Mouse (Mus musculus): ENCODE measurements around the gene Hyal1.
"Not testable (repeated sequence)": the region's sequence is repeated elsewhere in the genome, so short reads cannot be mapped to it uniquely, and the experiment has no call there.

Hyal1 gene

GRCm38 (mm10) chr9:107550491-107551116, 26.1 kb upstream of the Hyal1 start:
- no peak for DNase-seq (ENCODE audit: low spot score in 2 of 2)

DNA sequence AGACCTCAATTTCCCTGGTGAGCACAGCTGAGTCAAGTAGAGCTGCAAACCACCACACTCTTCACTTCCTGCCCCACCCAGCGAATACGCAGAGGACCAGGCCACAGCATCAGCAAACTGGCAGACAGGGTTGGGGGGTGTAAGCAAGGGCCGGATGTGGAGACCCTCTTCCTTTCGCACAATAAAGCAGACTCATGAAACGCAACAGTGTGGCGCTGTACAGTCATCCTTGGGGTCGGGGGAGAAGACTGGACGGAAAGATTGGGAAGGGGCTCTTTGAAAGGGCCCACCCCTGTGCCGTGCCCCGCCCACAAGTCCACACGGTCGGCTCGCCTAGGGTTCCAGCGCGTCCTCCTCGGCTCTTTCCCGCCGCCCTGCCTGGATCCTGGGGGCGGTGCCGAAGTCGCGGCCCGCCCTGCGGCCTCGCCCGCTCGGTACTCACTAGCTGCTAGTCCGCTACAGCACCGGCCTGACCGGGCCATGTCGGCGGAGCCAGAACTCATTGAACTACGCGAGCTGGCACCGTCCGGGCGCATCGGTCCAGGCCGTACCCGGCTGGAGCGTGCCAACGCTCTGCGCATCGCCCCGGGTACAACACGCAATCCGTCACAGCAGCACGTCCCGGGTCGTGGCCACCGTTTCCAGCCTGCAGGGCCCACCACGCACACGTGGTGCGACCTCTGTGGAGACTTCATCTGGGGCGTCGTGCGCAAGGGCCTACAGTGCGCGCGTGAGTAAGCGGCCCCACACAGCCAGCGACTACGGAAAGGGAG, 25.4 kb upstream of the Hyal1 start, which contains the start of gene Rassf1:
TSS of gene Rassf1 (plus strand) at position 439 of the 773 bp plus-strand sequence.
- peak; percentile 66 to 86 for DNase-seq (ENCODE audit: low spot score in 2 of 2)

DNA sequence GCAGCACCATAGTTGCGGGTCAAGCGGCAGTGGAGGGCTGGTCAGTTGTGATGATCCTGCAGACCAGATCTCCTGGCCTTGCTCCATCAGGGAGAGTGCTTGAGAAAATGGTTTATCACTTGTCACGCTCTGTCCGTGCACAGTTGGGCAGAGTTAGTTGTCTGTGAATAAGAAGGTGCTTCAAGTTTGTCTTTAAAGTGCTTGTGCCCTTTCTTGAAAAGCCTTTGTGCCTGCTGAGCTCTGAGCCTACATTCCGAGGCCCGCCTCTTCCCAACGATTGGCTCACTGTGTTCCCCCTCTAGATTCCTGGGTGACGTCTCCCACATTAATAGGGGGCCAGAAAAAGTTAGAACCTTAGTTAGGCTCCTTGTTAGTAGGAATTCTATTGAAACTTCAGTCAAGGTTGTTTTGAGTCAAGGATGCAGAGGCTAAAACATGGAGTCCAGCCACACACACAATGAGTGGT, 24.8 kb upstream of the Hyal1 start:
- DNase-seq (ENCODE audit: low spot score in 2 of 2): no peak

GRCm38 (mm10) chr9:107552690-107553393, 23.9 kb upstream of the Hyal1 start:
- no peak for DNase-seq (ENCODE audit: low spot score in 2 of 2)

- peak in 1 of 2 experiments; percentile 81 for DNase-seq (ENCODE audit: low spot score in 2 of 2)
Measured at GRCm38 (mm10) chr9:107553541-107554318, 23.0 kb upstream of the Hyal1 start.

DNA sequence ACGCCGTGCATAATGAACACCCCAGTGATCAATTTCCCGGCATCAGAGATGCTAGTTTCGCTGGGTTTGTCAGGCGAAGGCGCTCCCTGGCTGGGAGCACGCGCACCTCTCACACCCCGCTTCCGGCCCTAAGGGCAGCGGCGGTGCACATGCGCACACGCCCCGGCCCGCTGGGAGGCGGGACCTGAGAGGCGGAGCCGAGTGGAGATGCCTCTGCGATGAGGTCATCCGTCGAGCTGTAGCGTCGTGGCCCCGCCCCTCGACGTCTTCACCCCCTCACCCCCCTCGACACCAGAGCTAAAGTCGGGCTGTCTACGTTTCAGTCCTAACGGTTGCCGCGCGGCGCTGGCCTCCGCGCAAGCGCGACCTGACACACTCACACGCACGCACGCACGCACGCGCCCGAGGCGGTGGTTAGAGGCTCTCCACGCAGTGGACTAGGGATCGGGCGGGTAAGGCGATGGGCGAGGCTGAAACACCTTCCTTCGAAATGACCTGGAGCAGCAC, 22.4 kb upstream of the Hyal1 start:
- peak; percentile 95 to 96 for DNase-seq (ENCODE audit: low spot score in 2 of 2)

DNA sequence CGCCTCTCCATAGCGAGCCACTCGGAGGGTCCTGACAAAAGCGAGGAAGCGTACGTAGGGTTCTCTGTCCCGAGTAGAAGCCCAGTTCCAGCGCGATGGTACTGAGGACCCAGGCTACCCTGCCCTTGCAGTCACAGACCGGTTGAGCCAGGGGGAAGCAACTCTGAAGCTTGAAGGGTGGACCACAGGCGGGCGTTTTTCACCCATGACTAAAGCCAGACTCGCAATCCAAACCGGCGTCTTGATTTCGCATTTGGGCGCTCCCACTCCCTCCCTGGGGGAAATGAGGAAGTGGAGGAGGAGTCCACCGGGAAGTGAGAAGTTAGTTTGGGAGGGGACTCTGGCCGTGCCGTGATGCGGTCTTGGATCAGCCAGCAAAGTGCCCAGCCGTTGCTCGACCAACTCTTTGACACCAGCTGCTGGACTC, 21.7 kb upstream of the Hyal1 start:
- DNase-seq (ENCODE audit: low spot score in 2 of 2): peak in 1 of 2 experiments; percentile 55

DNA sequence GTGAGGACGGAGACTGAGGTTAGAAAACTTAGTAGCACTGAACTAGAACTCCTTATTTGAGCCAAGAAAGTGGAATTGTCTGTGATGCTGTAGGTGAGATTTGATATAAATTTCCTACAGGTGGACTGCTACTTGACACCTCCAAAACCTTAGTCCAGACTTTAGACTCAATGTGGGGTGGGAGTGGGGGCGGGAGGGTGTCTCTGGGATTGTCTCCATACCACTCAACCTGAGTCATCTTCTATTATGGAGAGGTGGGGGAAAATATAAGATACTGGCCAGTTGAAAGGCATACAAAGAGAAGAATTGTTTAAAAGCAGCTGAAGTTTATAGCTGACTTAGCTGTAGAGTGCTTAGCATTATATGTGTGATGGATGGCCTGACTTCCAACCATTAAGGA, 21.0 kb upstream of the Hyal1 start:
- no peak for DNase-seq (ENCODE audit: low spot score in 2 of 2)

DNA sequence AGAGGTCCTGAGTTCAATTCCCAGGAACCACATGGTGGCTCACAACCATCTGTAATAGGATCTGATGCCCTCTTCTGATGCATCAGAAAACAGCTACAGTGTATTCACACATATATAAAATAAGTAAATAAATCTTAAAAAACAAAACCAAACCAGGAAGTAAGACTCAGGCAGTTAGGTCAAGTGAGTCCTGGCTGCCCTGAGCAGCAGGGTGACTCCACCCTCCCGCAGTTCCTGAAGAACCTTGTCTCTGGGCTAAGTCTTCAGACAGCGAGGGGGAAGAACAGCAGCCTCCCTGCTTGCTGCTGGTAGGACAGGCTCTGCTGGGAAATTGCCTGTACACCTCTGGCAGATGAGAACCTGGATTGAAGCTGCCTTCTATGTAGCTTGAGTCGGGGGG, 20.4 kb upstream of the Hyal1 start:
- DNase-seq (ENCODE audit: low spot score in 2 of 2): no peak

GRCm38 (mm10) chr9:107563029-107563581, 13.6 kb upstream of the Hyal1 start, which contains the start of gene Tusc2:
TSS of gene Tusc2 (plus strand) at chr9:107563255.
- DNase-seq (ENCODE audit: low spot score in 2 of 2): peak; percentile 92 to 96

DNA sequence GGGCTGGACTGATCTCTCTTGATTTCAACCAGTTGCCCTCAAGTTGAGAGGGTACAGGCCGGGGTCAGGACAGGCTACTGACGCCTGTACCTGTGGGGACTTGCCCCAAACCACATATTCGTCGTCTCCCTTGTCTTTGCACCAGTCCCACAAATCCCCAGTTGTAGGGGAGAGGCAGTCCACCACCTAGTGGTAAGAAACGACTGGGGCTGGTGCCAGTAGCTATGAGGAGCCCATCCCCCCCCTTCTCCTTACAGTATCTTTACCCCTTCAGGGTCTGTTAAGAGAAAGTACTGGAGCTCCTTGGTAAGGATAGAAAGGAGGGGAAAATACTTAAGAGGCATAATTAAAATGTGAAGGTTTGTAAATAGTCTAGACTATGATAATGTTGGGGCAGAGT, 11.2 kb upstream of the Hyal1 start:
- not testable (repeated sequence) for DNase-seq (ENCODE audit: low spot score in 2 of 2)

DNA sequence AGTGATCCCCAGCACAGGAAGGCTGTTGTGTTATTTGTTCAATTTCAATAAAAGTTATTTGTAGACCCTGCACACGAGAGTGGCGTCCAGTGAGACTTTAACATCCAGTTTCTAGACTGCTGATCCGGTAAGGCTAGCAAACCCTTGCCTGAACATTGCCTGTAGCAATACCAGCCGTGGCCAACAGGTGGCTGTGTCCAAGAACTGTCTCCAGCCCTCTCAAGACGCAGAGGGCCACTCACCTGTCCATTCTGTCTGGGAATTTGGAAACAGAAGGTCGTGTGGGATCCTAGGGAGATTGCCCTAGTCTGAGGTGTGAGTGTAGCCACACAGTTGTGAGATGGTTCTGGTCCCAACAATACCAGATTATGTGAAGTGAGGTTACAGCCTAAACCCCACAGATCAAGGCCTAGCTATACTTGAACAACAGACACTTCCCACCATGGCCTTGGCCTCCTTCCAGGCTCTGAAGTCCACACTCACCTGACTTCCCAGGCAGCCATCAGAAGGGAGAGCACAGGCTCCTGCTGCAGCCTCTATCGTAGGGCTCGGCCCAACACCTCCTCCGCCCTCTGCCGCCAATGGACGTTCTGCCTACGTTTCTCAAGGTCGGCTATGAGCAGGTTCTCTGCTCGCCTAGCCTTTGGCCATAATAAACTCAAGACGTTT, 10.6 kb upstream of the Hyal1 start:
- peak; percentile 89 to 97 for DNase-seq (ENCODE audit: low spot score in 2 of 2)

GRCm38 (mm10) chr9:107566855-107567254, 9.9 kb upstream of the Hyal1 start:
- DNase-seq (ENCODE audit: low spot score in 2 of 2): no peak

DNA sequence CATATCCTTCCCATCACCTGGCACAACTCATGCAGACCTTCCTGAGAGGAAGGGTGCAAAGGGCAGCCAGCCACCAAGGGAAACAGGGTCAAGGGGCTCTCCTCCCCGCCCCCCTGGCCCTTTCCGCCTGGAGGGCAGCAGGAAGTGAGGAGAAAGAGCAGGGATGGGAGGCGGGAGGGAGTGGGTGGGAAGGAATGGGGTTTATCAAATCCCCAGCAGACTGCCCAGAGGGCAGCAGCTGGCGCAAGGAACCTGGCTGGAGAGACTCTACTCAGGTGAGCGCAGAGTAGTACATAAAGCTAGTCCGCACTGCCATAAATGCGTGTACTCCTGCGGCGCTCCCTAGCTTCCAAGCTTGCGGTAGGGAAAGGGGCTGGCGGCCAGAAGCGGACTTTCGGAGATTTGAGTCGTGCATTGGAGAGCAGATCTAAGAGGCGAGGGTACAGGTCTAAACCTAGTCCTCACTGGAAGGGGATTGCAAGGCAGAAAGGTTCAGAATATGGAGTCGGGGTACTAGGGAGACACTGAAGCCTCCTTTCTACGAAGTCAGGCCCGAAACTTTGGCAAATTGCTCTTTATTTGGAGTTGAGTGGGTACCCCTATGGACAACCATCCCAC, 8.9 kb upstream of the Hyal1 start, which contains the start of gene Hyal2:
TSS of gene Hyal2 (plus strand) at position 244 of the 618 bp plus-strand sequence.
- DNase-seq (ENCODE audit: low spot score in 2 of 2): no peak

- peak; percentile 86 to 90 for DNase-seq (ENCODE audit: low spot score in 2 of 2)
Measured at GRCm38 (mm10) chr9:107568331-107569261, 8.1 kb upstream of the Hyal1 start.

GRCm38 (mm10) chr9:107569270-107569669, 7.5 kb upstream of the Hyal1 start:
- no peak for DNase-seq (ENCODE audit: low spot score in 2 of 2)

- no peak for DNase-seq (ENCODE audit: low spot score in 2 of 2)
Measured at GRCm38 (mm10) chr9:107570016-107570415, 6.7 kb upstream of the Hyal1 start.

DNA sequence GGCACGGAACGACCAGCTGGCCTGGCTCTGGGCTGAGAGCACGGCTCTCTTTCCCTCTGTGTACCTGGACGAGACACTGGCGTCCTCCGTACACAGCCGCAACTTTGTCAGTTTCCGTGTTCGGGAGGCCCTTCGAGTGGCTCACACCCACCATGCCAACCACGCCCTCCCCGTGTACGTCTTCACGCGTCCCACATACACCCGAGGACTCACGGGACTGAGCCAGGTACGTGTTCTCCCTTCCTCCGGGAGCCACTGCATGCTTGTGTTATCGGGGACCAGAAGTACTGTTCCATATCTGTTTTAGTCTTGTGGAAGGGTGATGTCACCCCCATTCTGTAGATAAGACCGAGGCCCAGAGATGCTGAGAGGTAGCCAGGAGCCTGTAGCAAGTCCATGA, 5.9 kb upstream of the Hyal1 start:
- DNase-seq (ENCODE audit: low spot score in 2 of 2): no peak
